Mouse (Mus musculus) heart, postnatal 4 days (tissue): ENCODE results near the gene Cybrd1. TPM values are rescaled to one million over a fixed set of nuclear protein-coding genes. Genes with fewer than 3 reads are reported as not detected.

Experiments
- DNase-seq: peaks from one replicate; pipeline ENCODE4 v3.0.0; 2021
- total RNA-seq, 2 experiments: library from RNA; stranded (reverse); gene quantifications; 2 replicates each; pipeline ENCODE4 v1.2.3; 2021

The Cybrd1 gene
- total RNA-seq, 2 experiments from 2014 or later = 1.2 to 1.3 TPM

DNA sequence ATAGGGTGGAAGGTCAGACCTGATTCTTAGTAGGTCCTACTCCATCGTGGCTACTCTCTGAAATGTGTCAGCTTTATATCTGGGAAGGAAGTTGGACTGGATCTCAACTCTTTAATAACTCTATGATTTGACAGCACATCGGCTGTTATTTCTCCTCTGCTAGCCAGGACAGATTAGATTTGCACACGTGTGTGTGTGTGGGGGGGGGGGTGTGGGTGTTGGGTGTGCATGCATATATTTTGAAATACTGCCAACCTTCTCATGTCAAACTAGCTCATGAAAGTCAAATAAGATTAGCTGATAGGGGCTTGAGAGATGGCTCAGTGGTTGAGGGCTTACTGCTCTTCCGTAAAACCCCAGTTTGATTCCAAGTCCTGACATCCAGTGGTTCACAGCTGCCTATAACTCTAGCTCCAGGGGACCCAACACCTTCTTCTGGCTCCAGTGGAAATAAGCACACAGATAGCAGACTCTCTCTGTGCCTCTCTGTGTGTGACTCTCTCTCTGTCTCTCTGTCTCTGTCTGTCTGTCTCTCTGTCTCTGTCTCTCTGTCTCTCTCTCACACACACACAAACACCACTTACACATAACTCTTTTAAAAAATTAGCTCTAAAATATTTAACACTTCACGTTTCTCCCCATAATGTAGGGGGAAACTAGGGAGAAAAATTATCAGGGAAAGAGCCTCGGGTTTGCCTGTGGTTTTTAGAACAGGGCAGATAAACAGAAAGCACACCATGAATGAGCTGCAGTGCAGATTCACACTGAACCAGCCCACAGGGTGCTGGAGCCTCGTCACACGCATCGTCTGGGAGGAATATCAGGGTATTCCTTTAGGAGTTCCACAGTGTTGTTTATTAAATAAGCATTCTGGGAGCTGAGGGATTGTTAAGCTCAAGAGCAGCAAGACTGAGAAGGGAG is 58.9 kb downstream of the Cybrd1 start:
- no peak for DNase-seq

DNA sequence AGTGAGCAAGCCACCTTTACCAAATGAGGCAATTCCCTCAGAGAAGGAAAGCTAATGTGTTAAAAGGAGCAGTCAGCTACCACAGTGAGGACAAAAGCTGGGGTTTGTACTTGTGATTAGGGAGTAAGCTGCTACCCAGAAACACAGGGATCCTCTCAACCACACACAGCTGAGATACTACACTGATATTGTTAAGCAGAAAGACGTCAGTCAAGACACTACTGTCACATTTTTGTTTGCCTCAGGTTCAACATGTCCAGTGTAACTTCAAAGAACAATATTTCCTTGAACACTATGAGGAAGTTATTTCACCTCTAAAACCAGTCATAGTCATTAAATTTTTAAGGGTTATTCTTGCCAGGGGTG is 59.5 kb downstream of the Cybrd1 start:
- DNase-seq = no peak

DNA sequence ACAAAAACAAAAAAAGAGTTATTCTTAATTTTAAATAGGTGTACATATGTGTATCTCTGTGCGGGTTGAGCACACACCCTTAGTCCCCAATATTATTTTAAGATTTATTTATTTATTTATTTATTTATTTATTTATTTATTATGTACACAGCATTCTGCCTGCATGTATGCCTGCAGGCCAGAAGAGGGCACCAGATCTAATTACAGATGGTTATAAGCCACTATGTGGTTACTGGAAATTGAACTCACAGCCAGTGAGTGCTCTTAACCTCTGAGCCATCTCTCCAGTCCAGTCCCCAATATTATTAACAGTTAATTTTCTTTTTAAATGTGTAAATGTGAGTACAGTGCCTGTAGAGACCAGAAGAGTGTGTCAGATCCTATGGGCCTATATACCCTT is 60.0 kb downstream of the Cybrd1 start:
- no peak for DNase-seq

DNA sequence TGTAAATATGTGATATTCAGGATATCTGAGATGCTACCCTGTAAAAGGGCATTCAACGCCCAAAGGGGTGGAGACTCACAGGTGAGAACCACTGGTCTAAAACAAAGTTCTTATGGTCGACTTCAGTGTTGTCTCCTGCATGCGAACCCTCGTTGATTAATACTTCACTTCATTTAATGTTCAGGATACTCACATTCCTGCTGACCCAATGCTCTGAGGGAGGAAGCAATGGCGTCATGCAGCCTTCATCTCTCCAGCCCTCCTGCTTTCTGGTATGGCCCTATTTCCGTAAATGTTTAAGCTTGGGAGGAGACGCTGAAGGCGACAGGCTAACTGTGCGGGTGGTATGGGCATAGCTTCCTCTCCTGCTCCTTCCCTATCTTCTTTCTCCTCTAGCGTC is 62.0 kb downstream of the Cybrd1 start:
- DNase-seq = no peak

GRCm38 (mm10) chr2:71180566-71181217 is 63.0 kb downstream of the Cybrd1 start:
- DNase-seq = no peak

- DNase-seq = no peak
These were observed 70.2 kb downstream of the Cybrd1 start for GRCm38 (mm10) chr2:71187950-71188349.

DNA sequence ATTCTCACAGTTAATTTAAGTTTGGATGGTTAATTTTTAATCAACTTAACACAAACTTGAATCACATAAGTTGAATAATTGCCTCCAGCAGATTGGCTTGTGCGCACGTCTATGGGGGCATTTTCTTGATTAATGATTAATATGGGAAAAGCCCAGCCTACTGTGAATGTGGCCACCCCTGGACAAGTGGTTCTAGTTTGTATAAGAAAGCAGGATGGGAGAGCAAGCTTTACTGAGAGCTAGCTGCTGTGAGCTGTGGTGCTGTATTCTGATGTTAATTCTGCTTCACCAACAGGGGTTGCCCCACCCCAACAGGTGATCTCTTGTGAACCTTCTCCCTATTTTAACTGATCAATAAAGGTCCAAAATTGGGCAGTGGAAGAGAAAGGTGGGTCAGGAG is 71.1 kb downstream of the Cybrd1 start:
- DNase-seq = no peak

- no peak for DNase-seq
These were observed 73.9 kb downstream of the Cybrd1 start for GRCm38 (mm10) chr2:71191391-71192194.

- no peak for DNase-seq
These were observed 74.6 kb downstream of the Cybrd1 start for GRCm38 (mm10) chr2:71192195-71192807.

Other genes starting within 250 kb of the Cybrd1 start
- gene Dcaf17, start 62.6 kb upstream of the Cybrd1 start, total RNA-seq = 1 to 10 TPM; 5.2 to 7.1 TPM
- gene Mettl8, start 62.3 kb upstream of the Cybrd1 start, total RNA-seq = 1 to 10 TPM; 4.4 to 5.7 TPM
- 10 to 100 TPM; 96.0 to 99.1 TPM for gene Dync1i2, start 93.8 kb downstream of the Cybrd1 start, total RNA-seq
- 100 to 1,000 TPM; 175 to 176 TPM for gene Slc25a12, start 249.8 kb downstream of the Cybrd1 start, total RNA-seq